Mouse (Mus musculus) midbrain, embryonic 11.5 days (tissue): ENCODE measurements around the gene Phf21a. TPM values are rescaled to one million over a fixed set of nuclear protein-coding genes. Genes with fewer than 3 reads are reported as not detected.

Source experiments
- ATAC-seq: fragments of 200-750 bp; cut with Nextera tagmentation; 2 replicates; pipeline ENCODE4 v1.8.0; 2017; ENCODE audit warnings: moderate TSS enrichment, moderate library complexity; ENCODE audit not compliant: low FRiP score
- DNase-seq: peaks from one replicate; pipeline ENCODE4 v3.0.0; 2015; ENCODE audit warnings: low spot score; ENCODE audit errors: missing footprints
- H3K27ac ChIP-seq: fragments of 300-500 bp; sonication (generic); 2 replicates; pipeline ENCODE4 v1.5.1; 2014; ENCODE audit warnings: low read depth, low read length
- H3K27me3 ChIP-seq: fragments of 300-500 bp; sonication (generic); 2 replicates; pipeline ENCODE4 v1.6.1; 2014; ENCODE audit warnings: mild to moderate bottlenecking, low read length, moderate library complexity, mixed read lengths; ENCODE audit not compliant: control insufficient read depth, insufficient read depth
- H3K36me3 ChIP-seq: fragments of 300-500 bp; sonication (generic); 2 replicates; pipeline ENCODE4 v1.6.1; 2014; ENCODE audit warnings: mild to moderate bottlenecking, low read length, moderate library complexity, mixed read lengths; ENCODE audit not compliant: control insufficient read depth, insufficient read depth
- H3K4me1 ChIP-seq: fragments of 300-500 bp; sonication (generic); 2 replicates; pipeline ENCODE4 v1.6.1; 2014; ENCODE audit warnings: low read length; ENCODE audit not compliant: control insufficient read depth, insufficient read depth
- H3K4me2 ChIP-seq: fragments of 300-500 bp; sonication (generic); 2 replicates; pipeline ENCODE4 v1.6.1; 2014; ENCODE audit warnings: mild to moderate bottlenecking, moderate library complexity
- H3K4me3 ChIP-seq: fragments of 300-500 bp; sonication (generic); 2 replicates; pipeline ENCODE4 v1.5.1; 2014; ENCODE audit warnings: low read depth, low read length
- H3K9ac ChIP-seq: fragments of 300-500 bp; sonication (generic); 2 replicates; pipeline ENCODE4 v1.6.1; 2014; ENCODE audit warnings: low read length
- H3K9me3 ChIP-seq: fragments of 300-500 bp; sonication (generic); 2 replicates; pipeline ENCODE4 v1.6.1; 2016; ENCODE audit warnings: low read length; ENCODE audit not compliant: control insufficient read depth
- WGBS: fragments of 180-500 bp; shearing (Covaris S2); extraction: QIAGEN DNeasy Blood & Tissue Kit; methylation state at CpG from one replicate; pipeline ENCODE4 v1.1.7; 2014; 5-methylcytosine and 5-hydroxymethylcytosine counted together
- polyA plus RNA-seq: library from polyadenylated mRNA; unstranded; fragments of >200 nt; fragmentation: Nextera tagmentation; extraction: Ambion mirVana; gene quantifications from 2 replicates; pipeline ENCODE4 v1.2.1, GENCODE M21; 2014

The Phf21a gene
- polyA plus RNA-seq, 1 experiment from 2014 or later: 34.4 TPM

DNA sequence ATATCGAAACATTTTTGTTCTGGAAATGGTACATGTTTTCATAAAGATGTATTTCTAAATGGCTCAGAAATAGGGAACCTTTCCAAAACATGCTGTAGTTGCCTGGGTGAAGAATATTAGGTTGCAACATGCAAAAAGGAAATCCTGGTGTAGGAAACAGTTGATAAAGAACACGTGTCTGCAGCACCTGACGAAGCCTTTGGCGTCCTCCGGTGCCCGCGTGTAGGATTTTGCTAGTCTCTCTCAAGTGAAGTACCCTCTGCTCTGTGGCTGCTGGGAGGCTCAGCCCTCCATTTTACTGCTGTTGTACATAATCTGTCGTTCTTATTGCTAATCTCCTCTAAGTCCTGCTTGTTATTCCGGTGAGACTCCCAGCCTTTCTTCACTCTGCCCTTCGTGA lies 207.0 kb downstream of the Phf21a start:
- H3K4me3 ChIP-seq: no peak overlapping the region
- no peak overlapping the region; the same call in 1 of the 2 replicates for H3K27ac ChIP-seq
- H3K4me2 ChIP-seq: no peak overlapping the region
- H3K9ac ChIP-seq: no peak overlapping the region
- DNase-seq (no peak), ATAC-seq (no peak)
- peaks cover 8% of the 10 kb centered on the region for H3K4me1 ChIP-seq
- H3K36me3 ChIP-seq: no peaks in the 10 kb centered on the region
- 38% methylated on average over 10 of the region's 10 CpGs for WGBS
- H3K27me3 ChIP-seq: no peaks in the 10 kb centered on the region
- no peaks in the 10 kb centered on the region for H3K9me3 ChIP-seq

DNA sequence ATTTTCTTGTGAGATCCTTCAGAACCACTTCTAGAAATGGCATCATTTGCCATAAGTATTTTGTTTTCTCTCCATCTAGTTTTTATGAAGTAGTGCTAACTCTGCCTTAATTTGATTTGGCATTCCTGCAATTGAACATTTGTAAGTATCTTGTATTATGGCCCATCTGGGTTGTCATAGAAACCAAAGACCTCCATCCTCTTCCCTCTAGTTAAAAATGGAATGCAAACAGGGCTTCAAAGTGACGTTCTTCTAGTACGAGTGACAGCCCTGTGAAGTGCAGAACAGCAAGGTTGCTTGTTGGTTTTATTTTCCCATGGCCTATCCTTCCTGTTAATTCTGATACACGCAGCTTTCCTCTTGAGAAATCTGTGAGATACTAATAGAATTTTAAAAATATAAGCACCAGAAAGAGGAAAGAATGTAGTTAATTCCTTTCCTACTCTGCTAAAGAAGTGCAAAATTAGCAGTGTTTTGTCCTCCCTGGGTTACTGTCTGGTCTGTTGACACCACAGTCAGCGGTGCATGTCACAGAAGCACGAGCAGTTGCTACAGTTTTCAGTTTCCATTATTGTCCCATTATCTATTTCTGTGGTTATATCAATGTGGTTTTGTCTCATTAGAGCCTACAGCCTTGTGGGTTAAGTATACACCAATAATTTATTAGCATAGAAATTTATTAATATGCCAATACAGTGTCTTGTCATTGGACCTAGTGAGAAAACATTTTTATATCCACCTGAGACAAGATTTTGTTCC lies 209.1 kb downstream of the Phf21a start:
- H3K4me1 ChIP-seq: peaks cover 8% of the 10 kb centered on the region
- no peak overlapping the region for H3K27ac ChIP-seq
- no peaks in the 10 kb centered on the region for H3K27me3 ChIP-seq
- ATAC-seq (no peak), DNase-seq (no peak)
- no peaks in the 10 kb centered on the region for H3K9me3 ChIP-seq
- no peaks in the 10 kb centered on the region for H3K36me3 ChIP-seq
- no peak overlapping the region for H3K9ac ChIP-seq
- 32% methylated on average over 5 of the region's 5 CpGs for WGBS
- no peak overlapping the region for H3K4me3 ChIP-seq
- no peak overlapping the region for H3K4me2 ChIP-seq

DNA sequence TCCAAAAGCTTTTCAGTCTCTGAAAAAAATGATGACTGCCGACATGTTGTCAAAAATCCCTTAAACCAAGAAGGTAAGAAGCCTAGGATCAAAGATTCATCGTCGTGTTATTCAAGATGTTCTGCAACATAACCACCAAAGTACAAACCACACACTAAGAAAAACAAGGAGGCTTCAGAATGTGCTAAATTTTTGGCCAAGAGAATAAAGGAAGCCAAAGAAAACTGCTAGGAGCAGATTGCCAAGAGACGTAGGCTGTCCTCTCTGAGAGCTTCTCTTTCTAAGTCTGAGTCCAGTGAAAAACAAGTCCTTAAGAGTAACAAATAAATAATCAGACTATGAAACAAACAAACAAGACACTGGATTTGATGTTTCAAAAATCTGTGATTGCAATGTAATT lies 219.6 kb downstream of the Phf21a start:
- no peak overlapping the region for H3K4me3 ChIP-seq
- H3K27me3 ChIP-seq: no peaks in the 10 kb centered on the region
- DNase-seq (no peak), ATAC-seq (no peak)
- H3K9me3 ChIP-seq: no peaks in the 10 kb centered on the region
- WGBS: 90% methylated on average over 4 of the region's 4 CpGs
- no peak overlapping the region for H3K4me2 ChIP-seq
- no peak overlapping the region for H3K27ac ChIP-seq
- H3K9ac ChIP-seq: no peak overlapping the region
- H3K4me1 ChIP-seq: no peaks in the 10 kb centered on the region
- H3K36me3 ChIP-seq: no peaks in the 10 kb centered on the region

- ATAC-seq: no peak
- Histone ChIP-seq H3K36me3 (no peaks in the 10 kb centered on the region), H3K9ac (no peak overlapping the region), H3K4me2 (no peak overlapping the region), H3K27ac (no peak overlapping the region), H3K27me3 (no peaks in the 10 kb centered on the region), H3K4me3 (no peak overlapping the region), H3K9me3 (no peaks in the 10 kb centered on the region), H3K4me1 (no peaks in the 10 kb centered on the region)
- DNase-seq: no peak
- 95% methylated on average over 1 of the region's 1 CpGs for WGBS
Measured at GRCm38 (mm10) chr2:92314031-92314430, 221.1 kb downstream of the Phf21a start.

GRCm38 (mm10) chr2:92316652-92317051 lies 223.7 kb downstream of the Phf21a start:
- DNase-seq (no peak), ATAC-seq (no peak)
- Histone ChIP-seq H3K27ac (no peak overlapping the region; the same call in 1 of the 2 replicates), H3K9me3 (no peaks in the 10 kb centered on the region), H3K4me2 (no peak overlapping the region), H3K4me1 (no peaks in the 10 kb centered on the region), H3K36me3 (no peaks in the 10 kb centered on the region), H3K9ac (no peak overlapping the region), H3K4me3 (no peak overlapping the region), H3K27me3 (no peaks in the 10 kb centered on the region)
- 84% methylated on average over 3 of the region's 3 CpGs for WGBS

DNA sequence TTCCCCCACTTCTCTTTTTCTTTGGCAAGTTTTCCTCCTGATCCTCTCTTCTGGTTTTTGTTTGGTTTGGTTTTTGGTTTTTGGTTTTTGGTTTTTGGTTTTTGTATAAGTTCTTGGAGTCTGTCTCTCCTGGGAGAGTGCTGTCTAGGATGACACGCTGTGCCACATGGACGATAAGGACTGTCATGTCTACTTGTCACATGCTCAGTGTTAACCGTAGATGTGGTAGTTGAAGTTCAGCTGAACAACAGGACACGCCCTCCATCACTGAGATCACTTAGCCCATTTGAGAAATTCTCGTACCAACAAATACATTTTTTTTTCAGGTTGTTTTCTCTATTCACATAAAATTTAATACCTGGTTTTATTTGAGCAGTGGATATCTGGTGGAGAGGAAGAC lies 224.3 kb downstream of the Phf21a start:
- Histone ChIP-seq H3K4me2 (no peak overlapping the region), H3K9me3 (no peaks in the 10 kb centered on the region), H3K4me1 (no peaks in the 10 kb centered on the region), H3K4me3 (no peak overlapping the region), H3K27me3 (no peaks in the 10 kb centered on the region), H3K9ac (no peak overlapping the region), H3K27ac (no peak overlapping the region), H3K36me3 (0 out of 2 replicates have a peak, but pooled peaks cover under 1% of the 10 kb centered on the region)
- DNase-seq: no peak
- ATAC-seq: no peak
- WGBS: 90% methylated on average over 5 of the region's 5 CpGs

DNA sequence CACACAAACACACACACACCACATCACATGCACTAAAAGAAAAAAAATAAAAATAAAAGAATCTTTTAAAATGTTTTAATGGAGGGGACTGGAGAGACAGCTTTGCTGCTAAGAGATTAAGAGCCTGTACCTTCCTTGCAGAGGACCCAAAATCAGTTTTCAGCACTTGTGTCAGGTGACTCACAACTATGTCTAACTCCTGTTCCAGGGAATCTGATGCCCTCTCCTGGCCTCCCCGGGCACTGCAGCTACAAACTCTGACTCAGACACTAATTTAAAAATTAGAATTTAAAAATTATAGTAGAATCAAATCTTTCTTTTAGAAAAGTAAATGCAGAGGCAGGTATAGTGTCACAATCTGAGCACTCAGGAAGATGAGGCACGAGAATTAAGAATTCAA lies 229.8 kb downstream of the Phf21a start:
- DNase-seq (no peak), ATAC-seq (no peak)
- H3K9me3 ChIP-seq: no peaks in the 10 kb centered on the region
- H3K27ac ChIP-seq: no peak overlapping the region
- WGBS: 87% methylated on average over 2 of the region's 2 CpGs
- 0 out of 2 replicates have a peak, but pooled peaks cover 2% of the 10 kb centered on the region for H3K36me3 ChIP-seq
- no peak overlapping the region for H3K4me3 ChIP-seq
- no peaks in the 10 kb centered on the region for H3K4me1 ChIP-seq
- no peaks in the 10 kb centered on the region for H3K27me3 ChIP-seq
- H3K4me2 ChIP-seq: no peak overlapping the region
- no peak overlapping the region for H3K9ac ChIP-seq

DNA sequence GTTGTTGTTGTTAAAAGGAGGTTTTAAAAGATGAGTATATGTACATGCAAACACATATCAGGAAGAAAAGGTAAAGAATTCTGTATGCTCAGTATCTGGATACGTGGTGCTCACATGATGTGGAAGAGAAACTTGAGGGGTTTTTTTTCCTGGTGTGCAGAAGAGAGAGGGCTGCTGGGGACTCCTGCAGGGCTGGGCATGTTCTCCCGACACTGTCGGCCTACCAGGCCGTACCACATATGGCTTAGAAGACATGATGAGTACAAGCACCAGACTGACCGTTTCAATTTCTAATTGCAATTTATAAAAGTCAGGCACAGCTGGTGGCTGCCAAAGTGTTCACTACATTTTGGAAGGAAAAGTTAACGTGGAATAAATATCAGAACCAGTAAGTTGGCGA lies 232.8 kb downstream of the Phf21a start:
- Histone ChIP-seq H3K27ac (no peak overlapping the region), H3K4me3 (no peak overlapping the region), H3K36me3 (peaks cover 10% of the 10 kb centered on the region; the same call in 1 of the 2 replicates), H3K27me3 (no peaks in the 10 kb centered on the region), H3K4me1 (no peaks in the 10 kb centered on the region), H3K9me3 (no peaks in the 10 kb centered on the region), H3K4me2 (no peak overlapping the region), H3K9ac (no peak overlapping the region)
- ATAC-seq (no peak), DNase-seq (no peak)
- WGBS: 95% methylated on average over 7 of the region's 7 CpGs

DNA sequence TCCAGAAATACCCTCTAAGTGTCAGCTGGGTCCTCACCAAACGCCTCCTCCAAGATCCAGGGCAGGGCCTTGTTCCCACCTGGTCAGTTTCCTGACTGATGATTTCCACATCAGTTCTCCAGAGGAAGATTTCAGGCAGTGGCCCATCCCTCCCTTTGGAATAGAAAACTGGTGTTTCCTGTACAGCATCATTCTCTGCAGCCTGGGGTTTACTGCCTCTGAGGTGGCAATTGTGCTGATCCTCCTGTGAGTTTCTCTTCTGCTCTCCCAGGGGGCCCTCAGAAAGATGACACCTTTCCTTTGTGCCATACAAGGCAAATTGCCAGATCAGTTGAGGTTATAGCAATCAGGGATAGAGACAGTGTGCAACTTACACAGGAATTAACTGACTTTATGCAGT lies 233.3 kb downstream of the Phf21a start:
- no peaks in the 10 kb centered on the region for H3K9me3 ChIP-seq
- ATAC-seq (no peak), DNase-seq (no peak)
- H3K4me1 ChIP-seq: no peaks in the 10 kb centered on the region
- H3K4me2 ChIP-seq: no peak overlapping the region
- H3K4me3 ChIP-seq: no peak overlapping the region
- H3K36me3 ChIP-seq: peaks cover 10% of the 10 kb centered on the region; the same call in 1 of the 2 replicates
- no peak overlapping the region for H3K9ac ChIP-seq
- H3K27ac ChIP-seq: no peak overlapping the region
- WGBS: 86% methylated on average over 1 of the region's 1 CpGs
- no peaks in the 10 kb centered on the region for H3K27me3 ChIP-seq
